Mouse (Mus musculus): ENCODE results near the gene Tbc1d16.

- TF ChIP-seq CTCF (IDR thresholded peaks at IDR 0.05; ENCODE audit: control insufficient read depth, insufficient read depth, low read length) (no peak), POLR2A (IDR thresholded peaks at IDR 0.05; ENCODE audit: borderline replicate concordance, control insufficient read depth, low read depth, low read length) (no peak)
These were observed 122.6 kb downstream of the Tbc1d16 start for GRCm38 (mm10) chr11:119105748-119106147.
